Mouse (Mus musculus): Measurements from ENCODE around the gene Fshr. TPM values are rescaled to one million over a fixed set of nuclear protein-coding genes. Genes with fewer than 3 reads are reported as not detected.
"Not testable (repeated sequence)": the region's sequence is repeated elsewhere in the genome, so short reads cannot be mapped to it uniquely, and the experiment has no call there.

Fshr gene
- not detected in 2 replicates for polyA plus RNA-seq (2015; fragmentation: Nextera tagmentation; extraction: Ambion mirVana)

- Histone ChIP-seq H3K27me3 (ENCODE audit: insufficient read depth, low read length) (no peaks in the 10 kb centered on the region), H3K9ac (ENCODE audit: low read depth, low read length) (no peak within 1 kb of the TSS), H3K4me3 (replicated peaks; ENCODE audit: low read depth, low read length) (no peak within 1 kb of the TSS), H3K4me1 (replicated peaks; ENCODE audit: insufficient read depth, low read length) (no peaks in the 10 kb centered on the region), H3K9me3 (replicated peaks; ENCODE audit: low read length) (no peaks in the 10 kb centered on the region), H3K4me2 (ENCODE audit: low read length) (no peak within 1 kb of the TSS), H3K27ac (no peak within 1 kb of the TSS), H3K36me3 (ENCODE audit: insufficient read depth, low read length) (no peaks in the 10 kb centered on the region)
- WGBS = 90% methylated on average over 6 of the region's 6 CpGs
- ATAC-seq (replicated peaks; ENCODE audit: low FRiP score, low read depth) (no peak), DNase-seq (ENCODE audit: low spot score) (no peak)
- no peak for TF ChIP-seq CTCF (IDR thresholded peaks at IDR 0.05; ENCODE audit: low read depth)
Measured at GRCm38 (mm10) chr17:89200575-89200974, at the start of gene Fshr. TSS of gene Fshr (minus strand) at chr17:89200675.

GRCm38 (mm10) chr17:89202181-89202580 lies 1.7 kb upstream of the Fshr start:
- H3K9ac ChIP-seq (ENCODE audit: low read depth, low read length) = no peak overlapping the region
- DNase-seq (ENCODE audit: low spot score) = no peak
- H3K27me3 ChIP-seq (ENCODE audit: insufficient read depth, low read length) = no peaks in the 10 kb centered on the region
- H3K36me3 ChIP-seq (ENCODE audit: insufficient read depth, low read length) = no peaks in the 10 kb centered on the region
- no peak overlapping the region for H3K4me3 ChIP-seq (replicated peaks; ENCODE audit: low read depth, low read length)
- WGBS = 69% methylated on average over 6 of the region's 6 CpGs
- no peak overlapping the region for H3K27ac ChIP-seq
- no peak for TF ChIP-seq CTCF (IDR thresholded peaks at IDR 0.05; ENCODE audit: low read depth)
- H3K4me2 ChIP-seq (ENCODE audit: low read length) = no peak overlapping the region
- no peaks in the 10 kb centered on the region for H3K9me3 ChIP-seq (replicated peaks; ENCODE audit: low read length)
- no peak for ATAC-seq (replicated peaks; ENCODE audit: low FRiP score, low read depth)
- no peaks in the 10 kb centered on the region for H3K4me1 ChIP-seq (replicated peaks; ENCODE audit: insufficient read depth, low read length)

- no peak for ATAC-seq (replicated peaks; ENCODE audit: low FRiP score, low read depth)
- H3K9ac ChIP-seq (ENCODE audit: low read depth, low read length) = no peak overlapping the region
- TF ChIP-seq CTCF (IDR thresholded peaks at IDR 0.05; ENCODE audit: low read depth) = no peak
- no peaks in the 10 kb centered on the region for H3K27me3 ChIP-seq (ENCODE audit: insufficient read depth, low read length)
- H3K27ac ChIP-seq = no peak overlapping the region
- H3K4me2 ChIP-seq (ENCODE audit: low read length) = no peak overlapping the region
- no peak for DNase-seq (ENCODE audit: low spot score)
- no peaks in the 10 kb centered on the region for H3K36me3 ChIP-seq (ENCODE audit: insufficient read depth, low read length)
- no peaks in the 10 kb centered on the region for H3K4me1 ChIP-seq (replicated peaks; ENCODE audit: insufficient read depth, low read length)
- no peaks in the 10 kb centered on the region for H3K9me3 ChIP-seq (replicated peaks; ENCODE audit: low read length)
- no peak overlapping the region for H3K4me3 ChIP-seq (replicated peaks; ENCODE audit: low read depth, low read length)
- 73% methylated on average over 1 of the region's 1 CpGs for WGBS
Measured at GRCm38 (mm10) chr17:89173545-89173944, 26.9 kb downstream of the Fshr start.

GRCm38 (mm10) chr17:89164773-89165172 lies 35.7 kb downstream of the Fshr start:
- H3K36me3 ChIP-seq (ENCODE audit: insufficient read depth, low read length) = no peaks in the 10 kb centered on the region
- H3K27me3 ChIP-seq (ENCODE audit: insufficient read depth, low read length) = no peaks in the 10 kb centered on the region
- no peak for ATAC-seq (replicated peaks; ENCODE audit: low FRiP score, low read depth)
- H3K9me3 ChIP-seq (replicated peaks; ENCODE audit: low read length) = no peaks in the 10 kb centered on the region
- TF ChIP-seq CTCF (IDR thresholded peaks at IDR 0.05; ENCODE audit: low read depth) = no peak
- no peak overlapping the region for H3K4me2 ChIP-seq (ENCODE audit: low read length)
- no peak for DNase-seq (ENCODE audit: low spot score)
- no peak overlapping the region for H3K4me3 ChIP-seq (replicated peaks; ENCODE audit: low read depth, low read length)
- no peak overlapping the region for H3K9ac ChIP-seq (ENCODE audit: low read depth, low read length)
- H3K4me1 ChIP-seq (replicated peaks; ENCODE audit: insufficient read depth, low read length) = no peaks in the 10 kb centered on the region
- H3K27ac ChIP-seq = no peak overlapping the region

GRCm38 (mm10) chr17:89162475-89162874 lies 38.0 kb downstream of the Fshr start:
- ATAC-seq (replicated peaks; ENCODE audit: low FRiP score, low read depth) = no peak

GRCm38 (mm10) chr17:89159343-89159742 lies 41.1 kb downstream of the Fshr start:
- not testable (repeated sequence) for DNase-seq (ENCODE audit: low spot score); H3K36me3 ChIP-seq (ENCODE audit: insufficient read depth, low read length)
- WGBS = 86% methylated on average over 3 of the region's 3 CpGs

More at GRCm38 (mm10) chr17:89162475-89162874, 38.0 kb downstream of the Fshr start:
- DNase-seq (ENCODE audit: low spot score) = no peak
- H3K4me1 ChIP-seq (replicated peaks; ENCODE audit: insufficient read depth, low read length) = no peaks in the 10 kb centered on the region
- no peaks in the 10 kb centered on the region for H3K36me3 ChIP-seq (ENCODE audit: insufficient read depth, low read length)
- no peak overlapping the region for H3K9ac ChIP-seq (ENCODE audit: low read depth, low read length)
- 93% methylated on average over 3 of the region's 3 CpGs for WGBS
- no peak overlapping the region for H3K4me3 ChIP-seq (replicated peaks; ENCODE audit: low read depth, low read length)
- H3K9me3 ChIP-seq (replicated peaks; ENCODE audit: low read length) = no peaks in the 10 kb centered on the region
- no peaks in the 10 kb centered on the region for H3K27me3 ChIP-seq (ENCODE audit: insufficient read depth, low read length)
- no peak overlapping the region for H3K27ac ChIP-seq
- no peak for TF ChIP-seq CTCF (IDR thresholded peaks at IDR 0.05; ENCODE audit: low read depth)
- no peak overlapping the region for H3K4me2 ChIP-seq (ENCODE audit: low read length)

GRCm38 (mm10) chr17:89144806-89145205 lies 55.7 kb downstream of the Fshr start:
- Histone ChIP-seq H3K36me3 (ENCODE audit: insufficient read depth, low read length) (no peaks in the 10 kb centered on the region), H3K4me1 (replicated peaks; ENCODE audit: insufficient read depth, low read length) (no peaks in the 10 kb centered on the region), H3K27ac (no peak overlapping the region), H3K9ac (ENCODE audit: low read depth, low read length) (no peak overlapping the region), H3K4me2 (ENCODE audit: low read length) (no peak overlapping the region), H3K4me3 (replicated peaks; ENCODE audit: low read depth, low read length) (no peak overlapping the region), H3K27me3 (ENCODE audit: insufficient read depth, low read length) (no peaks in the 10 kb centered on the region), H3K9me3 (replicated peaks; ENCODE audit: low read length) (no peaks in the 10 kb centered on the region)
- WGBS = 83% methylated on average over 6 of the region's 6 CpGs
- ATAC-seq (replicated peaks; ENCODE audit: low FRiP score, low read depth) (no peak), DNase-seq (ENCODE audit: low spot score) (no peak)
- TF ChIP-seq CTCF (IDR thresholded peaks at IDR 0.05; ENCODE audit: low read depth) = no peak

More at GRCm38 (mm10) chr17:89159343-89159742, 41.1 kb downstream of the Fshr start:
- not testable (repeated sequence) for H3K4me2 ChIP-seq (ENCODE audit: low read length); ATAC-seq (replicated peaks; ENCODE audit: low FRiP score, low read depth); H3K4me1 ChIP-seq (replicated peaks; ENCODE audit: insufficient read depth, low read length); H3K27me3 ChIP-seq (ENCODE audit: insufficient read depth, low read length); H3K27ac ChIP-seq; H3K9ac ChIP-seq (ENCODE audit: low read depth, low read length); H3K9me3 ChIP-seq (replicated peaks; ENCODE audit: low read length); H3K4me3 ChIP-seq (replicated peaks; ENCODE audit: low read depth, low read length)
